ENCODE assay signal across 22 mouse cellular contexts in genomic region chr5:86839472-86839871, GRCm38 (mm10). TPM values are rescaled to one million over a fixed set of nuclear protein-coding genes. Genes with fewer than 3 reads are reported as not detected.
A peak's percentile ranks its signal among the peaks of the same experiment; 100 is the strongest.
DNase-seq lines count a peak whose midpoint lies in the region; ATAC-seq and TF ChIP-seq lines count a peak whose summit lies in the region.
"Had no signal": no experiment of that assay in that cellular context is flagged by ENCODE, and none has a peak within 500 bp of the region (broad histone marks: within the 10 kb centered on the region; RNA-seq: fewer than 3 reads in every experiment).

No protein-coding gene starts in this region.

- H3K9me3 ChIP-seq in forebrain, embryonic 13.5 days (replicated peaks), result no peaks in the 10 kb centered on the region; the same call in 1 of the 2 replicates
- H3K9me3 ChIP-seq in forebrain, embryonic 15.5 days, result no peaks in the 10 kb centered on the region
- H3K9me3 ChIP-seq in hindbrain, embryonic 14.5 days (ENCODE audit: control insufficient read depth, low read length), result no peaks in the 10 kb centered on the region
- H3K9me3 ChIP-seq in hindbrain, postnatal 0 days (ENCODE audit: low read length), result no peaks in the 10 kb centered on the region
- no peaks in the 10 kb centered on the region for H3K9me3 ChIP-seq in midbrain, embryonic 11.5 days (ENCODE audit: control insufficient read depth, low read length)
- no peaks in the 10 kb centered on the region; the same call in 1 of the 2 replicates for H3K9me3 ChIP-seq in midbrain, embryonic 10.5 days (replicated peaks)
- H3K9me3 ChIP-seq: heart, embryonic 10.5 days; hindbrain, embryonic 15.5 days had no signal

- H3K4me2 ChIP-seq in forebrain, embryonic 13.5 days, result no peak overlapping the region
- H3K4me2 ChIP-seq in forebrain, embryonic 15.5 days (replicated peaks), result no peak overlapping the region
- no peak overlapping the region for H3K4me2 ChIP-seq in hindbrain, embryonic 14.5 days (replicated peaks)
- H3K4me2 ChIP-seq in hindbrain, postnatal 0 days (ENCODE audit: low read depth, low read length), result no peak overlapping the region
- no peak overlapping the region for H3K4me2 ChIP-seq in midbrain, embryonic 11.5 days
- no peak overlapping the region for H3K4me2 ChIP-seq in myocyte (ENCODE audit: low read depth)
- H3K4me2 ChIP-seq: embryonic facial prominence, embryonic 12.5 days; hindbrain, embryonic 15.5 days had no signal

- no peak overlapping the region for H3ac ChIP-seq in myocyte (ENCODE audit: control insufficient read depth, insufficient read length)

- TF ChIP-seq CTCF in hindbrain, postnatal 0 days (IDR thresholded peaks at IDR 0.05; ENCODE audit: low read depth), result no peak

- H3K4me1 ChIP-seq in forebrain, embryonic 13.5 days, result no peaks in the 10 kb centered on the region
- no peaks in the 10 kb centered on the region for H3K4me1 ChIP-seq in forebrain, embryonic 15.5 days
- H3K4me1 ChIP-seq in hindbrain, embryonic 14.5 days (replicated peaks; ENCODE audit: control insufficient read depth, insufficient read depth, low read length), result no peaks in the 10 kb centered on the region
- no peaks in the 10 kb centered on the region for H3K4me1 ChIP-seq in hindbrain, postnatal 0 days (ENCODE audit: insufficient read depth, low read length)
- no peaks in the 10 kb centered on the region for H3K4me1 ChIP-seq in midbrain, embryonic 11.5 days (ENCODE audit: control insufficient read depth, insufficient read depth, low read length)
- no peaks in the 10 kb centered on the region for H3K4me1 ChIP-seq in midbrain, embryonic 10.5 days
- H3K4me1 ChIP-seq: embryonic facial prominence, embryonic 12.5 days; heart, embryonic 10.5 days; hindbrain, embryonic 15.5 days had no signal

- H3K9ac ChIP-seq in forebrain, embryonic 13.5 days, result no peak overlapping the region
- H3K9ac ChIP-seq in forebrain, embryonic 15.5 days (replicated peaks), result no peak overlapping the region
- H3K9ac ChIP-seq in hindbrain, embryonic 14.5 days, result no peak overlapping the region
- no peak overlapping the region for H3K9ac ChIP-seq in hindbrain, postnatal 0 days (replicated peaks; ENCODE audit: low read length)
- H3K9ac ChIP-seq in midbrain, embryonic 11.5 days (ENCODE audit: low read length), result no peak overlapping the region
- H3K9ac ChIP-seq: embryonic facial prominence, embryonic 12.5 days; hindbrain, embryonic 15.5 days had no signal

- no peaks in the 10 kb centered on the region for H3K27me3 ChIP-seq in forebrain, embryonic 13.5 days
- H3K27me3 ChIP-seq in forebrain, embryonic 15.5 days, result no peaks in the 10 kb centered on the region
- no peaks in the 10 kb centered on the region for H3K27me3 ChIP-seq in hindbrain, embryonic 14.5 days (ENCODE audit: control insufficient read depth, insufficient read depth, low read length)
- no peaks in the 10 kb centered on the region for H3K27me3 ChIP-seq in hindbrain, postnatal 0 days (ENCODE audit: insufficient read depth, low read length)
- H3K27me3 ChIP-seq in midbrain, embryonic 11.5 days (ENCODE audit: control insufficient read depth, insufficient read depth, low read length), result no peaks in the 10 kb centered on the region
- H3K27me3 ChIP-seq in midbrain, embryonic 10.5 days (ENCODE audit: low read depth, poor library complexity, severe bottlenecking), result no peaks in the 10 kb centered on the region
- no peaks in the 10 kb centered on the region for H3K27me3 ChIP-seq in myocyte (ENCODE audit: control insufficient read depth, insufficient read depth, insufficient read length)
- H3K27me3 ChIP-seq: CH12.LX; embryonic facial prominence, embryonic 12.5 days; hindbrain, embryonic 15.5 days had no signal

- H3K4me3 ChIP-seq in forebrain, embryonic 13.5 days, result no peak overlapping the region
- no peak overlapping the region for H3K4me3 ChIP-seq in forebrain, embryonic 15.5 days
- H3K4me3 ChIP-seq in hindbrain, embryonic 14.5 days (replicated peaks; ENCODE audit: low read length), result no peak overlapping the region
- no peak overlapping the region for H3K4me3 ChIP-seq in hindbrain, postnatal 0 days (ENCODE audit: low read length)
- no peak overlapping the region for H3K4me3 ChIP-seq in midbrain, embryonic 11.5 days (ENCODE audit: low read depth, low read length)
- H3K4me3 ChIP-seq in midbrain, embryonic 10.5 days, result no peak overlapping the region
- no peak overlapping the region for H3K4me3 ChIP-seq in myocyte
- H3K4me3 ChIP-seq: embryonic facial prominence, embryonic 12.5 days; heart, embryonic 10.5 days; hindbrain, embryonic 15.5 days had no signal

- WGBS in forebrain, embryonic 13.5 days, result 85% methylated on average over 1 of the region's 1 CpGs
- 95% methylated on average over 1 of the region's 1 CpGs for WGBS in forebrain, embryonic 15.5 days
- WGBS in hindbrain, embryonic 14.5 days, result 82% methylated on average over 1 of the region's 1 CpGs
- 85% methylated on average over 1 of the region's 1 CpGs for WGBS in hindbrain, postnatal 0 days
- WGBS in midbrain, embryonic 11.5 days, result 93% methylated on average over 1 of the region's 1 CpGs
- WGBS in midbrain, embryonic 10.5 days, result 100% methylated on average over 1 of the region's 1 CpGs

- peaks cover 21% of the 10 kb centered on the region for H3K36me3 ChIP-seq in forebrain, embryonic 13.5 days (ENCODE audit: poor library complexity, severe bottlenecking)
- H3K36me3 ChIP-seq in forebrain, embryonic 15.5 days, result peaks cover 19% of the 10 kb centered on the region
- H3K36me3 ChIP-seq in hindbrain, embryonic 14.5 days (replicated peaks; ENCODE audit: control insufficient read depth, insufficient read depth), result peaks cover 26% of the 10 kb centered on the region
- H3K36me3 ChIP-seq in hindbrain, postnatal 0 days (ENCODE audit: insufficient read depth, low read length), result peaks cover 12% of the 10 kb centered on the region; the same call in 1 of the 2 replicates
- peaks cover 3% of the 10 kb centered on the region; the same call in 1 of the 2 replicates for H3K36me3 ChIP-seq in midbrain, embryonic 11.5 days (ENCODE audit: control insufficient read depth, insufficient read depth, low read length)
- H3K36me3 ChIP-seq in midbrain, embryonic 10.5 days, result peaks cover 38% of the 10 kb centered on the region
- peaks cover 23% of the 10 kb centered on the region for H3K36me3 ChIP-seq in myocyte (ENCODE audit: control insufficient read depth, insufficient read depth)

- no peak for DNase-seq in hindbrain, embryonic 14.5 days (ENCODE audit: low spot score)
- DNase-seq in hindbrain, postnatal 0 days (ENCODE audit: low spot score), result no peak
- DNase-seq in midbrain, embryonic 11.5 days (ENCODE audit: low spot score, missing footprints), result peak; percentile 33
- no peak for DNase-seq in midbrain, embryonic 10.5 days (ENCODE audit: low spot score)
- DNase-seq in layer of hippocampus, adult 9-10 months (ENCODE audit: low spot score), result no peak
- DNase-seq: adrenal gland, adult 8-10 months; adrenal gland, postnatal 36 days; cerebellum, adult 2 months; cerebellum, postnatal 14 days; embryo, embryonic 11 days; gastrocnemius, postnatal 10 days; heart, adult 18-20 months; heart, postnatal 10 days; heart, postnatal 4 days had no signal

- no peak overlapping the region for H3K27ac ChIP-seq in forebrain, embryonic 13.5 days
- H3K27ac ChIP-seq in forebrain, embryonic 15.5 days (replicated peaks), result no peak overlapping the region
- H3K27ac ChIP-seq in hindbrain, embryonic 14.5 days, result no peak overlapping the region
- H3K27ac ChIP-seq in hindbrain, postnatal 0 days, result no peak overlapping the region
- H3K27ac ChIP-seq in midbrain, embryonic 11.5 days (ENCODE audit: low read depth, low read length), result no peak overlapping the region
- no peak overlapping the region for H3K27ac ChIP-seq in midbrain, embryonic 10.5 days (replicated peaks)
- H3K27ac ChIP-seq: embryonic facial prominence, embryonic 12.5 days; heart, embryonic 10.5 days; hindbrain, embryonic 15.5 days had no signal

- ATAC-seq in forebrain, embryonic 13.5 days, result 0 out of 2 replicates have a peak, but pooled peaks have one; percentile 30
- no peak for ATAC-seq in forebrain, embryonic 15.5 days (replicated peaks)
- 0 out of 2 replicates have a peak, but pooled peaks have one; percentile 27 for ATAC-seq in hindbrain, embryonic 14.5 days (ENCODE audit: low FRiP score)
- no peak; the same call in 1 of the 2 replicates for ATAC-seq in hindbrain, postnatal 0 days
- ATAC-seq in midbrain, embryonic 11.5 days (ENCODE audit: low FRiP score), result 0 out of 2 replicates have a peak, but pooled peaks have one; percentile 35
- ATAC-seq: intestine, postnatal 0 days had no signal

- no peaks in the 10 kb centered on the region for H3K79me2 ChIP-seq in myocyte (ENCODE audit: control insufficient read depth, insufficient read depth)

- TF ChIP-seq POLR2A in myocyte (IDR thresholded peaks at IDR 0.05; ENCODE audit: insufficient read length, low read depth), result no peak

TF ChIP-seq in myocyte, 11 proteins besides CTCF, POLR2A, EP300 and RAD21:
- TF ChIP-seq TCF12 (IDR thresholded peaks at IDR 0.05; ENCODE audit: insufficient read depth, poor library complexity, severe bottlenecking), result no peak
- peak; percentile 4 for TF ChIP-seq POLR2AphosphoS2 (IDR thresholded peaks at IDR 0.05; ENCODE audit: insufficient read length, low read depth)
- no peak for TF ChIP-seq MAX (IDR thresholded peaks at IDR 0.05; ENCODE audit: low read depth)
- TF ChIP-seq SRF (IDR thresholded peaks at IDR 0.05; ENCODE audit: control insufficient read depth, insufficient read length, low read depth), result no peak
- TF ChIP-seq MYOD1 (IDR thresholded peaks at IDR 0.05; ENCODE audit: control insufficient read depth in 1 of 3, insufficient read length in 2 of 3, low read depth in 2 of 3), result no peak
- TF ChIP-seq USF1 (IDR thresholded peaks at IDR 0.05; ENCODE audit: low read depth), result no peak
TF ChIP-seq in myocyte: peak in this region for 1.

RNA-seq across cellular contexts. Expression of gene Ythdc1, which starts 35.5 kb away (rescaled TPM):
- 44.6 and 47.0 TPM in 2 replicates for polyA plus RNA-seq in forebrain, embryonic 13.5 days (2015; fragmentation: Nextera tagmentation; extraction: Ambion mirVana)
- 40.6 and 43.1 TPM in 2 replicates for polyA plus RNA-seq in forebrain, embryonic 15.5 days (2015; fragmentation: Nextera tagmentation; extraction: Ambion mirVana)
- 40.1 and 40.2 TPM in 2 replicates for polyA plus RNA-seq in hindbrain, embryonic 14.5 days (2014; fragmentation: Nextera tagmentation; extraction: Ambion mirVana)
- 33.6 and 35.5 TPM in 2 replicates for total RNA-seq in hindbrain, postnatal 0 days (2014; rRNA removed)
- polyA plus RNA-seq in hindbrain, postnatal 0 days (2015; fragmentation: Nextera tagmentation; extraction: Ambion mirVana), result 27.5 and 28.0 TPM in 2 replicates
- polyA plus RNA-seq in midbrain, embryonic 11.5 days (2014; fragmentation: Nextera tagmentation; extraction: Ambion mirVana), result 55.9 TPM in 2 replicates
- 35.5 and 38.5 TPM in 2 replicates for polyA plus RNA-seq in midbrain, embryonic 10.5 days (2016; fragmentation: Nextera tagmentation; extraction: Ambion mirVana)
- 15.0 TPM for polyA plus RNA-seq in myocyte (2012; fragmentation: generic; extraction: Trizol)

Comparison
In these comparisons a context has a peak if more than half of its experiments do, and no peak if none do; other contexts are left out.
1. ATAC-seq: peak in forebrain, embryonic 13.5 days (single experiment), hindbrain, embryonic 14.5 days (single experiment) and midbrain, embryonic 11.5 days (single experiment); none in forebrain, embryonic 15.5 days (single experiment) and hindbrain, postnatal 0 days (single experiment).